Mouse (Mus musculus) hindbrain, embryonic 16.5 days (tissue): ENCODE results near the gene 4930519P11Rik. TPM values are rescaled to one million over a fixed set of nuclear protein-coding genes. Genes with fewer than 3 reads are reported as not detected.

Experiments
- ATAC-seq: fragments of 200-750 bp; cut with Nextera tagmentation; 2 replicates; pipeline ENCODE4 v1.8.0; 2017; ENCODE audit warnings: moderate TSS enrichment, moderate library complexity
- H3K27ac ChIP-seq: fragments of 300-500 bp; sonication (generic); 2 replicates; pipeline ENCODE4 v1.5.1; 2014; ENCODE audit warnings: low read depth, mild to moderate bottlenecking, control low read depth, low read length, moderate library complexity
- H3K27me3 ChIP-seq: fragments of 300-500 bp; sonication (generic); replicated peaks from 2 replicates; pipeline ENCODE4 v1.6.1; 2014; ENCODE audit warnings: low read length; ENCODE audit not compliant: control insufficient read depth, insufficient read depth
- H3K36me3 ChIP-seq: fragments of 300-500 bp; sonication (generic); 2 replicates; pipeline ENCODE4 v1.6.1; 2014; ENCODE audit warnings: mild to moderate bottlenecking, low read length, moderate library complexity, mixed read lengths; ENCODE audit not compliant: control insufficient read depth, insufficient read depth
- H3K4me1 ChIP-seq: fragments of 300-500 bp; sonication (generic); 2 replicates; pipeline ENCODE4 v1.6.1; 2014; ENCODE audit warnings: low read depth, low read length; ENCODE audit not compliant: control insufficient read depth, insufficient read depth
- H3K4me2 ChIP-seq: fragments of 300-500 bp; sonication (generic); 2 replicates; pipeline ENCODE4 v1.6.1; 2014; ENCODE audit warnings: mild to moderate bottlenecking, low read length, control low read depth, moderate library complexity
- H3K4me3 ChIP-seq: fragments of 300-500 bp; sonication (generic); 2 replicates; pipeline ENCODE4 v1.5.1; 2014; ENCODE audit warnings: mild to moderate bottlenecking, low read length, control low read depth, moderate library complexity
- H3K9ac ChIP-seq: fragments of 300-500 bp; sonication (generic); 2 replicates; pipeline ENCODE4 v1.6.1; 2014; ENCODE audit warnings: low read depth, mild to moderate bottlenecking, control low read depth, low read length, moderate library complexity
- H3K9me3 ChIP-seq: fragments of 300-500 bp; sonication (generic); 2 replicates; pipeline ENCODE4 v1.6.1; 2014; ENCODE audit warnings: mild to moderate bottlenecking, low read length, moderate library complexity; ENCODE audit not compliant: control insufficient read depth
- WGBS: fragments of 180-500 bp; shearing (Covaris S2); extraction: QIAGEN DNeasy Blood & Tissue Kit; methylation state at CpG from one replicate; pipeline ENCODE4 v1.1.7; 2014; 5-methylcytosine and 5-hydroxymethylcytosine counted together
- polyA plus RNA-seq: library from polyadenylated mRNA; unstranded; fragments of >200 nt; fragmentation: Nextera tagmentation; extraction: Ambion mirVana; gene quantifications from 2 replicates; pipeline ENCODE4 v1.2.1, GENCODE M21; 2015

4930519P11Rik gene
- polyA plus RNA-seq, 1 experiment from 2014 or later, result 0.35 TPM

- H3K9me3 ChIP-seq, result no peaks in the 10 kb centered on the region
- no peak overlapping the region for H3K27ac ChIP-seq
- H3K27me3 ChIP-seq, result no peaks in the 10 kb centered on the region
- no peak overlapping the region for H3K4me2 ChIP-seq
- H3K4me3 ChIP-seq, result no peak overlapping the region
- peaks cover 8% of the 10 kb centered on the region for H3K4me1 ChIP-seq
- 49% methylated on average over 6 of the region's 6 CpGs for WGBS
- ATAC-seq, result 0 out of 2 replicates have a peak, but pooled peaks have one; percentile 20
- H3K9ac ChIP-seq, result no peak overlapping the region; the same call in 1 of the 2 replicates
- H3K36me3 ChIP-seq, result no peaks in the 10 kb centered on the region
These were observed 35.5 kb downstream of the 4930519P11Rik start for GRCm38 (mm10) chr2:154577744-154578067.

DNA sequence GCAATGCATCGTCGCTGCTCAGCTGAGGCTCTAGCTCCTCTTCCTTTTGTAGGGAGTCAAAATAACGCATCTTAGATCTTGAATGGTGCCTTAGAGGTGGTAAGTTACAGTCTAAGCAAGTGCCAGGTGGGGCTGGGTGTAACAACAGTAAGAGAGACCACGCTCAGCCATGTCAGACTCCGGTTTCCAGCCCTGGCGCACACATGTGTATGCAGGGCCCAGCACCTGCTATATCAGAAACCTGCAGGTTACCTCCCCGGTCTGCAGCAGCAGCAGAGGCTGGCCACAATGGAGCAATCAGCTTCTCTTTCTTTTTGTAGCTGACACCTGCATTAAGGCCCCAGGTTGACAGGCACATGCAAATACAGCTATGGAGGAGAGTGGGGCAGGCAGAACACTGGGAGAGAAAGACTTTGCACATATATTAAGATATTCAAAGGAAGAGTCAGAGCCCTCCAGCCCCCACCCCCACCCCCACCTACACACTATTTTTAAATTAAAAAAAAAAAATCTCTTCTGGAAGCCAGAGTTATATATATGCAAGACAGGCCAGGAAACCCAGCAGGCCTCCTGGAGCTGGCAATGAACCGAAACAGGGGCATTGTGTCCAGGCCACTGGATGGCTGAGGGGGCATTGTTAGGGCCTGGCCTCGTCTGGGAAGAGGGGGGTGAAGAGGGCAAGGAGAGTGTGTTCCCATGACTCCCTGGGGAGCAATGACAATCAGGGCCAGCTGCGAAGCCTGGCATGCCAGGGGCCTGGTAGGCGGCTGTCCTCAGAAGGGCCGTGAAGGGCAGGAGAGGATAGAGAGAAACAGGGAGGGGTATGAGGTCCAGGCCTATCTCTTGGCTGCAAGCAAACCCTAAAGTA, 36.1 kb downstream of the 4930519P11Rik start:
- ATAC-seq, result 0 out of 2 replicates have a peak, but pooled peaks have one; percentile 21
- Histone ChIP-seq H3K36me3 (no peaks in the 10 kb centered on the region), H3K27ac (0 out of 2 replicates have a peak overlapping the region, but pooled peaks have one; percentile 34), H3K9ac (peak overlapping the region; percentile 13; the same call in 1 of the 2 replicates), H3K4me1 (peaks cover 8% of the 10 kb centered on the region), H3K4me2 (no peak overlapping the region), H3K4me3 (no peak overlapping the region), H3K27me3 (no peaks in the 10 kb centered on the region), H3K9me3 (no peaks in the 10 kb centered on the region)
- 20% methylated on average over 12 of the region's 12 CpGs for WGBS

DNA sequence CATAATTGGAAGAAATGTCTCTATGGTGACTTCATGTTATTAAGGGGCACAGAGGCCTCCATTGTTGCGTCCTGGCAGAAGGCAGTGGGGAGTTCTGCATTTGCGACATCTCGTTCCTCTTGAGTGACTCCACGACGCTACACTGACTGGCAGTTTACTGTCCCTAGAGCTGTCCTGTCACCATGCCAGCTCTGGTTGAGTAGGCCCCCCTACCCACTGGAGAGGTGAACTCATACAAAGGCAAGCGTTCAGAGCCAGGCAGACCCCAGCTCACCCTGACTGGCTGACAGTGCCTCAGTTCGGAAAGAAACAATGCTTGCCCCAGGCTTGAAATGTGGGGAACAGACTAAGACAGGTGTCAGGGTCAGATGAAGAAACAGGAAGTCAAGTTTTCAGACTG, 39.0 kb downstream of the 4930519P11Rik start:
- 31% methylated on average over 7 of the region's 7 CpGs for WGBS
- H3K4me3 ChIP-seq, result no peak overlapping the region
- H3K27ac ChIP-seq, result no peak overlapping the region
- H3K4me2 ChIP-seq, result no peak overlapping the region
- H3K36me3 ChIP-seq, result no peaks in the 10 kb centered on the region
- no peaks in the 10 kb centered on the region for H3K9me3 ChIP-seq
- peaks cover 13% of the 10 kb centered on the region for H3K4me1 ChIP-seq
- no peak for ATAC-seq
- no peak overlapping the region for H3K9ac ChIP-seq
- H3K27me3 ChIP-seq, result no peaks in the 10 kb centered on the region

DNA sequence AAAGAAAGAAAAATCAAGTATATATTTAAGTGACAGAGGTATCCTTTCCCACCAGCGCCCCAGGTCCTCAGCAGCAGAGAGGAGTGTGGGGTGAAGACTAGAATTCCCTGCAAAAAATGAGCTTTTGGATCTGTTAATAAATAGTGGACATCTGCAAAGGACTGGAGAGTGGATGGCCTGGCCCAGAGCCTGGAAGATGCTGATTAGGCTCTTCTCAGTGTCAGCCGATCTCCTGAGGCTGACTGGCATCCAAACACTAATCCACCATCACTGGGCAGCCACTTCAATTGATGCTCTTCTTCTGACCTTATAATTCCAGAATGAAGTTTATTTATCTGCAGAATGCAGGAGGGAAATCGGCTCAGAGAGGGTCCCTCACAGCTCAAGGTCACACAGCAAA, 40.2 kb downstream of the 4930519P11Rik start:
- no peak overlapping the region for H3K4me3 ChIP-seq
- no peaks in the 10 kb centered on the region for H3K27me3 ChIP-seq
- no peak overlapping the region for H3K9ac ChIP-seq
- H3K4me1 ChIP-seq, result peaks cover 24% of the 10 kb centered on the region
- H3K27ac ChIP-seq, result no peak overlapping the region
- H3K36me3 ChIP-seq, result no peaks in the 10 kb centered on the region
- WGBS, result 80% methylated on average over 3 of the region's 3 CpGs
- no peaks in the 10 kb centered on the region for H3K9me3 ChIP-seq
- ATAC-seq, result no peak
- no peak overlapping the region for H3K4me2 ChIP-seq

- no peaks in the 10 kb centered on the region for H3K27me3 ChIP-seq
- no peak overlapping the region for H3K27ac ChIP-seq
- H3K4me2 ChIP-seq, result no peak overlapping the region
- no peak overlapping the region for H3K4me3 ChIP-seq
- H3K9me3 ChIP-seq, result no peaks in the 10 kb centered on the region
- peaks cover 18% of the 10 kb centered on the region for H3K4me1 ChIP-seq
- ATAC-seq, result no peak
- no peak overlapping the region for H3K9ac ChIP-seq
- WGBS, result 64% methylated on average over 8 of the region's 8 CpGs
- H3K36me3 ChIP-seq, result no peaks in the 10 kb centered on the region
These were observed 41.3 kb downstream of the 4930519P11Rik start for GRCm38 (mm10) chr2:154571976-154572375.

DNA sequence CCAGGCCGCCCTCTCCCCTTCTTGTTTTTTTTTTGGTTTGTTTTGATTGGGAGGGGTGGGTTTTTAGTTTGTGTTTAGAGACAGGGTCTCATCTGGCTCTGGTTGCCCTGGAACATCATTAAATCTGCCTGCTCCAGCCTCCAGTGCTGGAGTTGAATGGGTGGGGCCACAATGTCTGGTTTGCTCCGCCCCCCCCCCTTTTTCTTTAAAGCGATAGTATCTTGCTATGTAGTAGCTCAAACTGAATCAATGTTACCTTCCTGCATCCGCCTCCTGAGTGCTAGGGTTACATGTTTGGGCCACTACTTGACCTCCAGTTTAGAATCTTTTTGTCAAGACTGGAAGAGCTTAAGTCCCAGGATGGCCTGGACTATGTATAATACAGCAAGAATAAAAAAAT, 42.0 kb downstream of the 4930519P11Rik start:
- no peak for ATAC-seq
- no peak overlapping the region for H3K27ac ChIP-seq
- H3K36me3 ChIP-seq, result no peaks in the 10 kb centered on the region
- H3K4me2 ChIP-seq, result no peak overlapping the region
- H3K4me3 ChIP-seq, result no peak overlapping the region
- no peak overlapping the region for H3K9ac ChIP-seq
- no peaks in the 10 kb centered on the region for H3K27me3 ChIP-seq
- no peaks in the 10 kb centered on the region for H3K9me3 ChIP-seq
- H3K4me1 ChIP-seq, result peaks cover 16% of the 10 kb centered on the region
- whole genome bisulfite sequencing, result 80% methylated on average over 4 of the region's 4 CpGs

- Histone ChIP-seq H3K4me2 (peak overlapping the region; percentile 99), H3K4me3 (no peak overlapping the region), H3K27me3 (no peaks in the 10 kb centered on the region), H3K36me3 (no peaks in the 10 kb centered on the region), H3K9me3 (no peaks in the 10 kb centered on the region), H3K4me1 (peaks cover 18% of the 10 kb centered on the region), H3K9ac (no peak overlapping the region), H3K27ac (no peak overlapping the region; the same call in 1 of the 2 replicates)
- 63% methylated on average over 4 of the region's 4 CpGs for WGBS
- no peak for ATAC-seq
These were observed 42.6 kb downstream of the 4930519P11Rik start for GRCm38 (mm10) chr2:154570666-154571065.

DNA sequence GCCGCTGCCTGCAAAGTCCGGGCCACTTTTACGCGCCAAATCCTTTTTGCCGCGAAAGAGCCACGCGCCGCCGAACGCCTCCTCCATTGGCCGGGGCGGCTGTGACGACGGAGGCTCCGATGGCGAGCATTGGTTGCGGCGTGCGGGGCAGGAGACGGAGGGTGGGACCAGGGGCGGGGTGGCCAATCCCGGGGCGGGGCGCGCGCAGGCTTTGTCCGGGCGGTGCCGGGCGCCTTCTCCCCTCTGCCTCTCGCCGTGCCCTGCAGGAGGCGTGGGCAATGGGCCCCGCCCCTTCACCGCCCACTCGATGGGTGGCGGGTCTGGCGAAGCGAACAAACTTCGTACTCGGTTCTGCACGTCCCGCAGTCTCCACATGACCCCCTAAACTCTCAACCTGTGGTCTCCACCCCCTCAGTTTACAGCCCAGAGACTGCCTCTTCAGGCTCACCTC, 43.4 kb downstream of the 4930519P11Rik start, which contains the start of gene E2f1:
TSS of gene E2f1 (minus strand) at position 57 of the 451 bp plus-strand sequence.
- H3K4me3 ChIP-seq, result peak within 1 kb of the TSS; percentile 62
- H3K9ac ChIP-seq, result peak within 1 kb of the TSS; percentile 66
- H3K36me3 ChIP-seq, result no peaks in the 10 kb centered on the region
- WGBS, result 0% methylated on average over 37 of the region's 44 CpGs
- H3K4me2 ChIP-seq, result peak within 1 kb of the TSS; percentile 99
- no peaks in the 10 kb centered on the region for H3K9me3 ChIP-seq
- peak; percentile 98 for ATAC-seq
- no peaks in the 10 kb centered on the region for H3K27me3 ChIP-seq
- peak within 1 kb of the TSS; percentile 72 for H3K27ac ChIP-seq
- peaks cover 21% of the 10 kb centered on the region for H3K4me1 ChIP-seq

- Histone ChIP-seq H3K4me3 (peak overlapping the region; percentile 62), H3K9ac (peak overlapping the region; percentile 57), H3K36me3 (no peaks in the 10 kb centered on the region), H3K9me3 (no peaks in the 10 kb centered on the region), H3K27ac (peak overlapping the region; percentile 13), H3K27me3 (no peaks in the 10 kb centered on the region), H3K4me1 (peaks cover 21% of the 10 kb centered on the region), H3K4me2 (peak overlapping the region; percentile 99)
- WGBS, result under 1% methylated on average over 44 of the region's 70 CpGs
- ATAC-seq, result peak; percentile 35
These were observed 44.0 kb downstream of the 4930519P11Rik start for GRCm38 (mm10) chr2:154569071-154569748.
